Mouse (Mus musculus) limb, embryonic 11.5 days (tissue): ENCODE data around the gene Ifih1. TPM values are rescaled to one million over a fixed set of nuclear protein-coding genes. Genes with fewer than 3 reads are reported as not detected.

Experiments used
- ATAC-seq: fragments of 200-750 bp; cut with Nextera tagmentation; 2 replicates; pipeline ENCODE4 v1.8.0; 2017; ENCODE audit warnings: low read depth; ENCODE audit not compliant: insufficient number of reproducible peaks, low FRiP score, low TSS enrichment
- DNase-seq: peaks from one replicate; pipeline ENCODE4 v3.0.0-alpha.2; 2015; ENCODE audit warnings: low spot score
- H3K27ac ChIP-seq: fragments of 300-500 bp; sonication (generic); replicated peaks from 2 replicates; pipeline ENCODE4 v1.5.1; 2014; ENCODE audit warnings: low read depth, mild to moderate bottlenecking, low read length
- H3K27me3 ChIP-seq: fragments of 300-500 bp; sonication (generic); 2 replicates; pipeline ENCODE4 v1.6.1; 2014; ENCODE audit warnings: mild to moderate bottlenecking, low read length, mixed read lengths; ENCODE audit not compliant: control insufficient read depth, insufficient read depth
- H3K36me3 ChIP-seq: fragments of 300-500 bp; sonication (generic); 2 replicates; pipeline ENCODE4 v1.6.1; 2014; ENCODE audit warnings: mild to moderate bottlenecking, low read length, moderate library complexity, mixed read lengths; ENCODE audit not compliant: control insufficient read depth, insufficient read depth
- H3K4me1 ChIP-seq: fragments of 300-500 bp; sonication (generic); 2 replicates; pipeline ENCODE4 v1.6.1; 2014; ENCODE audit warnings: low read length, mixed read lengths; ENCODE audit not compliant: control insufficient read depth, insufficient read depth
- H3K4me2 ChIP-seq: fragments of 300-500 bp; sonication (generic); 2 replicates; pipeline ENCODE4 v1.6.1; 2014; ENCODE audit warnings: low read depth, mild to moderate bottlenecking, moderate library complexity; ENCODE audit not compliant: severe bottlenecking
- H3K4me3 ChIP-seq: fragments of 300-500 bp; sonication (generic); 2 replicates; pipeline ENCODE4 v1.5.1; 2014; ENCODE audit warnings: low read depth, low read length
- H3K9ac ChIP-seq: fragments of 300-500 bp; sonication (generic); 2 replicates; pipeline ENCODE4 v1.6.1; 2014; ENCODE audit warnings: mild to moderate bottlenecking, low read length
- H3K9me3 ChIP-seq: fragments of 300-500 bp; sonication (generic); 2 replicates; pipeline ENCODE4 v1.6.1; 2016; ENCODE audit warnings: low read length; ENCODE audit not compliant: control insufficient read depth
- WGBS: fragments of 180-500 bp; shearing (Covaris S2); extraction: QIAGEN DNeasy Blood & Tissue Kit; methylation state at CpG from one replicate; pipeline ENCODE4 v1.1.7; 2014; 5-methylcytosine and 5-hydroxymethylcytosine counted together
- polyA plus RNA-seq: library from polyadenylated mRNA; unstranded; fragments of >200 nt; fragmentation: Nextera tagmentation; extraction: Ambion mirVana; gene quantifications from 2 replicates; pipeline ENCODE4 v1.2.1, GENCODE M21; 2014

The Ifih1 gene
- polyA plus RNA-seq, 1 experiment from 2014 or later, result 0.35 TPM

DNA sequence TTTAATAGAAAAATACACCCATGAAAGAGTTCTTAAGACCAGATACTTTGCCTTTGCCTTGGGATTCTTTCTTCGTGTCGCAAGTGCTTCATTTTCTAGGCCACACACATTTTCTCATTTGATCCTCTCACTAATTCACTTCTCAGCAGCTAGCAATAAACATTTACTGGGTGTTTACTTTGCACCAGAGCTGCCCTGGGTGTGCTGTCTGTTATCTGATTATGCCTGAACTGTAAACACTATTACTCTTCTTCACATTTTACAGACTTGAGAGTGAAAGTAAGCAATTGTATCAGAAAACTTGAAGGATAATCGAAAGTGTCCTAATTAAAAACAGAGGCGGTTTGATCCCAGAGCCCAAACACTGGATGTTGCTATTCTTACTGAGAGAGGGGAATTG lies 56.7 kb downstream of the Ifih1 start:
- Histone ChIP-seq H3K36me3 (no peaks in the 10 kb centered on the region), H3K9ac (no peak overlapping the region), H3K27me3 (no peaks in the 10 kb centered on the region), H3K27ac (no peak overlapping the region), H3K4me1 (no peaks in the 10 kb centered on the region), H3K9me3 (no peaks in the 10 kb centered on the region), H3K4me2 (no peak overlapping the region), H3K4me3 (no peak overlapping the region)
- WGBS, result 39% methylated on average over 4 of the region's 4 CpGs
- no peak for DNase-seq
- no peak for ATAC-seq

DNA sequence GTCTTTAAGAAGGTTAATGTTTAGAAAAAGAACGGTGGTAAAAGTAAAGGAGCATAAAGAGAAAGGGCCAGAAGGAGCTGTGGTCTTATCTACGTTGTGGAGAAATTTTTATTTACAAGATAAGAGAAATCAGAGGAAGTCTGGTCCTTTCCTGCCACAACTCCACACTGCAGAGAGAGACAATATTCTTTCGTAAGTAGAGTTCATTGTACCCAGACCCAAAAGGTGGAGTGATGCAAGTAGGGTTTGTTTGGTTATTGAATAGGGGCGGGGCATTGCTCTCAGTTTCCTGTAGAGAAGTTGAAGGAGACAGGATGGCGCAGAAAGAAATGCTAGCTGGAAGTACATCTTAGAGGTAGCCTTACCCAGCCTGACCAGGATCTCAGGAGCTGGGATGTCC lies 60.3 kb downstream of the Ifih1 start:
- Histone ChIP-seq H3K9me3 (no peaks in the 10 kb centered on the region), H3K27me3 (no peaks in the 10 kb centered on the region), H3K4me3 (no peak overlapping the region), H3K9ac (no peak overlapping the region), H3K36me3 (no peaks in the 10 kb centered on the region), H3K27ac (no peak overlapping the region), H3K4me2 (no peak overlapping the region), H3K4me1 (no peaks in the 10 kb centered on the region)
- no peak for DNase-seq
- no peak for ATAC-seq
- WGBS, result 91% methylated on average over 5 of the region's 5 CpGs

DNA sequence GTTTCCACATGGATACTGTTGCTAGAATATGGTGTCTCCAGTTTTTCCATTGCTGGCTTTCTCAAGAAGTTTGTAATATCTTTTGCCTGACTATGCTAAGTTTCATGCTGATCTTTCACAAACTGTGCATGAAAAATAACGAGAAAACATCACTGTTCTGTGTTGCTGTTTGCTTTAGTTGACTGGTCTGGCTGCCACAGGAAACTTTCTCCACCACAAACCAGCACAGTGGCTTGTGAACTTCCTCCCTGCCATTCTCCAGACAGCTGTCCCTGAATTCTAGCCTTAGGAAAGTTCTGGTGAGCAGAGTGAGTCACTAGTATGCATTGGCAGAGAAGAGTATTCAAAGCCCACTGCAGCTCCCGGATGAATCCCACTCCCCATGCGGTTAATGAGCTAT lies 71.1 kb downstream of the Ifih1 start:
- Histone ChIP-seq H3K27ac (no peak overlapping the region), H3K9me3 (no peaks in the 10 kb centered on the region), H3K36me3 (no peaks in the 10 kb centered on the region), H3K27me3 (no peaks in the 10 kb centered on the region), H3K4me3 (no peak overlapping the region), H3K4me2 (no peak overlapping the region), H3K9ac (no peak overlapping the region), H3K4me1 (no peaks in the 10 kb centered on the region; the same call in 1 of the 2 replicates)
- DNase-seq (no peak), ATAC-seq (no peak)
- WGBS, result 81% methylated on average over 3 of the region's 3 CpGs

DNA sequence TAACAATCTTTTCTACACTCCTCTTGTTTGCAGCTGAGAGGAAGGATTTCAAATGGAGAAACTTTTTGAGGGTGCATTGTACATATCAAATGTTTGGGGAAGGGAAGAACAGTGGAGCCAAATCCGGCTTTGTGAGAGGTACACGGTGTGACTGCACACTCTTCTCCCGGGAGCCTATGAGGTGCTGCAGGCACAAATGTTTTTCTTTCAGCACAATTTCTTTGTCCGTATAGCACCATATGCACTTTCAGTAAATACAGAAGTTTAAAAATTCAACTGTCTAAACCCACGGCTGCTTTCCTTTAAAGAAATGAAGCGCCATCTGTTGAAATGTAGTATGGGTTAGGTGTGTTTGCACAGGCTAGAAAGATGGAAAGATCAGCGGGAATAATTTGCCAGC lies 71.8 kb downstream of the Ifih1 start:
- no peak for DNase-seq
- ATAC-seq, result no peak; the same call in 1 of the 2 replicates
- Histone ChIP-seq H3K9me3 (no peaks in the 10 kb centered on the region), H3K4me2 (no peak overlapping the region), H3K36me3 (no peaks in the 10 kb centered on the region), H3K27me3 (no peaks in the 10 kb centered on the region), H3K9ac (no peak overlapping the region), H3K27ac (no peak overlapping the region), H3K4me3 (no peak overlapping the region), H3K4me1 (no peaks in the 10 kb centered on the region; the same call in 1 of the 2 replicates)
- WGBS, result 69% methylated on average over 7 of the region's 7 CpGs

DNA sequence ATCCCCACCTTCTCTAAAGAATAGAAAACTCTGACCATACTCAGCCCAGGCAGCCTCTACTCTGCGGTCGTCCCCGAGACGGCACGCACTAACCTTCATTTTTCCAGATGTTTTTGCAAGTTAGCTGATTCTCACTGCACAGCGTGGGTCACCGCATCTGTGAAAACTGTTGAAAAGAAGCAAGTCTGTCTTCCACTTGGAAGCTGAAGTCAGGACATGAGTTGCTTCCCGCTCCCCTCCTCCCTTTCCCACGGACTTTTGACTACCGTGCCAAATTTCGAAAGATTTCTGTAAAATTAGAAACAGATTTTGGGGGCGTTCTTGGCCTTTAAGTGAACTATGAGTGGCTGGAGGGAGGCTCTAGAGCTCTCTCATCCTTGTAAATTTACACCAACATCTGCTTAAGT lies 72.3 kb downstream of the Ifih1 start, which contains the start of gene Fap:
Fap (minus strand) TSS at position 323 of the 407 bp plus-strand sequence.
- H3K9me3 ChIP-seq, result no peaks in the 10 kb centered on the region
- H3K4me1 ChIP-seq, result no peaks in the 10 kb centered on the region; the same call in 1 of the 2 replicates
- peak; percentile 52 for DNase-seq
- no peak within 1 kb of the TSS; the same call in 1 of the 2 replicates for H3K4me3 ChIP-seq
- no peak within 1 kb of the TSS for H3K9ac ChIP-seq
- ATAC-seq, result peak; percentile 60; the same call in 1 of the 2 replicates
- no peak within 1 kb of the TSS; the same call in 1 of the 2 replicates for H3K27ac ChIP-seq
- 41% methylated on average over 12 of the region's 12 CpGs for WGBS
- no peaks in the 10 kb centered on the region for H3K27me3 ChIP-seq
- no peaks in the 10 kb centered on the region for H3K36me3 ChIP-seq
- no peak within 1 kb of the TSS; the same call in 1 of the 2 replicates for H3K4me2 ChIP-seq

DNA sequence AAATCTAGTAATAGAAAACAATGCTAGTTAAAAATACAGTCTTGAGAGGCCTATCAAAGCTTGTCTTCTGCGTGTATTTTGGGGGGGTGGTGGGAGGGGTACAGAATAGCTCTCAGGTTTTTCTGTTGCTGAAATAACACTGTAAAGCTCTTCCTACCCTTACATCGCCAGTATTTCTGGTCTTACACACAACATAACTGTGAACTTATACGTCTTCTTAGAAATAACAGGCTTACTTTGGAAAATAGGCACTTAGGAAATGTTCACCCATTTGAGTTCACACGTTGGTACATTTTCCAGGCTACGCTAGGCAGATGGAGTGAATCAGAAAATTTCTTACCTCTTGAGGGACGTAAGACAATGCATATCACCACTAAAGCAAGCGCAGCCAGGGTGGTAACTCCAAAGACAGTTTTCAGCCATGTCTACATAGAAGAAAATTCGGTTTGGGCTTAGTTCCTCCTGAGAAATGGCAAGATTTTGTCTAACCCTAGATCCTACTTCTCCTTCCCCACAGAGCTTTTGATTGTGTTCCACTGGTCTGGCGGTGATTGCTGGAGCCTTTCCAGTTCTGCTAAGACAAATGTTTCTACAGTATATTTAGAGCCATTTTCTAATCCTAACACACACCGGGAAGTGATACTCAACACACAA lies 72.8 kb downstream of the Ifih1 start:
- DNase-seq, result peak; percentile 22
- 78% methylated on average over 10 of the region's 10 CpGs for WGBS

DNA sequence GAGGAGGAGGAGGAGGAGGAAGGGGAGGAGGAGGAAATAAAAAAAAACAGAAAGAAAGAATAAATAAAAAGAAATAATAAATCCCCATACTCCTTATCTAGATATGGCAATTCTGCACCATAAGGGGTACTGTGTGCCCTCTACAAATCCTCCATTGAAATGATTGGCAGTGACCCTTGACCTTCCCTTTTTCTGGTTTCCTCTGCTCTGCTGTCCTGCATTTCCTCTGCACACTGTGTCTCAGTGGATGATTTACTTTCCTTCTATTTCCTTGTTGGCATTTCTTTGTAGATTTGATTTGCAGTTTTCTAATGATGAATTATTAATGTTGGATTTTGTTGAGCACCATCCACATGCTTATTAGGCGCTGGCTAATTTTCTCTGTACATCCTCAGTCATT lies 81.4 kb downstream of the Ifih1 start:
- 90% methylated on average over 1 of the region's 1 CpGs for WGBS

More for the DNA sequence above, 72.8 kb downstream of the Ifih1 start:
- Histone ChIP-seq H3K9me3 (no peaks in the 10 kb centered on the region), H3K27me3 (no peaks in the 10 kb centered on the region), H3K4me3 (no peak overlapping the region; the same call in 1 of the 2 replicates), H3K9ac (no peak overlapping the region), H3K36me3 (no peaks in the 10 kb centered on the region), H3K27ac (no peak overlapping the region; the same call in 1 of the 2 replicates), H3K4me1 (no peaks in the 10 kb centered on the region; the same call in 1 of the 2 replicates), H3K4me2 (no peak overlapping the region; the same call in 1 of the 2 replicates)
- ATAC-seq, result no peak

DNA sequence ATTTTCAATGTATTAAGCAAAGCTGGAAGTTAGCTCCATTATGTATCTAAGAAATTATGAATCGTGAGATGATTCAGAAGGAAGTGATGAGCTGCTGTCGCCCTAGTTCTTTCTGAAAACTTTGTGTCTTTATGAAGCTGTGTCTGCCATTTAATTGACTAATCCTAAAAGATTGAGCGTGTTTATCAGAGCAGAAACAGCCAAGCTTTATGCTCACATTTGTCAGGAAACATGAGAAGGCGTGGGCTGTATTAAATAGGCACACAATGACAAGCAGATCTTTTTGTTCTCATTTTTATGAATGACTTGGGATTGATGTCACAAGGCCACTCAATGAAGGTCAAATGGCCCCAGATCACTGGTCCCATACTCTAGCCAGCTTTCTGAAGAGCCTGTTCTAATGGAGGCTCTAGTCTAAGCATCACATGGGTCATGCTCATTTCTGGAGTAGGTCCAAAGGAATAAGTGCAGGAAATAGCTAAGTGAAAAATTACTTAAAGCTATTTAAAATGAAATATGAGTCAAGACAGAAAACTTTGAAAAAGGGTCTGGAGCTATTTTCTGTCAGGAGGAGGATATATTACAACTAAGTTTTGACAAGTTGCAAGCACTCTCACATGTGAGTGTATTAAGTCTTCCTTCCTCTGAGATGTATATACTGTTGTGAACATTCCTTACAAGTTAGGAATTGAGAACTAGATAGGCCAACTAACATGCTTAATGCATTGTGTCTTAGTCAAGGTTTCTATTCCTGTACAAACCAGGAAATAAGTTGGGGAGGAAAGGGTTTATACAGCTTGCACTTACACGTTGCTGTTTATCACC lies 83.2 kb downstream of the Ifih1 start:
- DNase-seq (no peak), ATAC-seq (no peak)
- Histone ChIP-seq H3K36me3 (no peaks in the 10 kb centered on the region), H3K4me1 (no peaks in the 10 kb centered on the region), H3K9me3 (no peaks in the 10 kb centered on the region), H3K27me3 (no peaks in the 10 kb centered on the region), H3K4me3 (no peak overlapping the region), H3K27ac (no peak overlapping the region), H3K4me2 (no peak overlapping the region), H3K9ac (no peak overlapping the region)
- 77% methylated on average over 5 of the region's 5 CpGs for WGBS

More for the DNA sequence above, 81.4 kb downstream of the Ifih1 start:
- no peak overlapping the region for H3K4me2 ChIP-seq
- H3K9me3 ChIP-seq, result no peaks in the 10 kb centered on the region
- H3K27me3 ChIP-seq, result no peaks in the 10 kb centered on the region
- no peak overlapping the region for H3K27ac ChIP-seq
- no peak overlapping the region for H3K9ac ChIP-seq
- no peaks in the 10 kb centered on the region for H3K4me1 ChIP-seq
- H3K36me3 ChIP-seq, result no peaks in the 10 kb centered on the region
- no peak for ATAC-seq
- no peak for DNase-seq
- H3K4me3 ChIP-seq, result no peak overlapping the region
